Mouse (Mus musculus) midbrain, embryonic 11.5 days (tissue): ENCODE data around the gene Selenov. TPM values are rescaled to one million over a fixed set of nuclear protein-coding genes. Genes with fewer than 3 reads are reported as not detected.
"Not testable (repeated sequence)": the region's sequence is repeated elsewhere in the genome, so short reads cannot be mapped to it uniquely, and the experiment has no call there.

Source experiments
- ATAC-seq: fragments of 200-750 bp; cut with Nextera tagmentation; 2 replicates; pipeline ENCODE4 v1.8.0; 2017; ENCODE audit warnings: moderate TSS enrichment, moderate library complexity; ENCODE audit not compliant: low FRiP score
- DNase-seq: peaks from one replicate; pipeline ENCODE4 v3.0.0; 2015; ENCODE audit warnings: low spot score; ENCODE audit errors: missing footprints
- H3K27ac ChIP-seq: fragments of 300-500 bp; sonication (generic); 2 replicates; pipeline ENCODE4 v1.5.1; 2014; ENCODE audit warnings: low read depth, low read length
- H3K27me3 ChIP-seq: fragments of 300-500 bp; sonication (generic); 2 replicates; pipeline ENCODE4 v1.6.1; 2014; ENCODE audit warnings: mild to moderate bottlenecking, low read length, moderate library complexity, mixed read lengths; ENCODE audit not compliant: control insufficient read depth, insufficient read depth
- H3K36me3 ChIP-seq: fragments of 300-500 bp; sonication (generic); 2 replicates; pipeline ENCODE4 v1.6.1; 2014; ENCODE audit warnings: mild to moderate bottlenecking, low read length, moderate library complexity, mixed read lengths; ENCODE audit not compliant: control insufficient read depth, insufficient read depth
- H3K4me1 ChIP-seq: fragments of 300-500 bp; sonication (generic); 2 replicates; pipeline ENCODE4 v1.6.1; 2014; ENCODE audit warnings: low read length; ENCODE audit not compliant: control insufficient read depth, insufficient read depth
- H3K4me2 ChIP-seq: fragments of 300-500 bp; sonication (generic); 2 replicates; pipeline ENCODE4 v1.6.1; 2014; ENCODE audit warnings: mild to moderate bottlenecking, moderate library complexity
- H3K4me3 ChIP-seq: fragments of 300-500 bp; sonication (generic); 2 replicates; pipeline ENCODE4 v1.5.1; 2014; ENCODE audit warnings: low read depth, low read length
- H3K9ac ChIP-seq: fragments of 300-500 bp; sonication (generic); 2 replicates; pipeline ENCODE4 v1.6.1; 2014; ENCODE audit warnings: low read length
- H3K9me3 ChIP-seq: fragments of 300-500 bp; sonication (generic); 2 replicates; pipeline ENCODE4 v1.6.1; 2016; ENCODE audit warnings: low read length; ENCODE audit not compliant: control insufficient read depth
- WGBS: fragments of 180-500 bp; shearing (Covaris S2); extraction: QIAGEN DNeasy Blood & Tissue Kit; methylation state at CpG from one replicate; pipeline ENCODE4 v1.1.7; 2014; 5-methylcytosine and 5-hydroxymethylcytosine counted together
- polyA plus RNA-seq: library from polyadenylated mRNA; unstranded; fragments of >200 nt; fragmentation: Nextera tagmentation; extraction: Ambion mirVana; gene quantifications from 2 replicates; pipeline ENCODE4 v1.2.1, GENCODE M21; 2014

Selenov gene
- polyA plus RNA-seq, 1 experiment from 2014 or later = 0.48 TPM

GRCm38 (mm10) chr7:28255476-28255875 is 35.5 kb downstream of the Selenov start:
- no peaks in the 10 kb centered on the region for H3K4me1 ChIP-seq
- H3K4me2 ChIP-seq = no peak overlapping the region
- no peaks in the 10 kb centered on the region for H3K27me3 ChIP-seq
- ATAC-seq = no peak
- 82% methylated on average over 6 of the region's 6 CpGs for WGBS
- DNase-seq = peak; percentile 66
- H3K27ac ChIP-seq = no peak overlapping the region
- no peaks in the 10 kb centered on the region for H3K36me3 ChIP-seq
- no peak overlapping the region for H3K4me3 ChIP-seq
- H3K9ac ChIP-seq = no peak overlapping the region
- peaks cover 2% of the 10 kb centered on the region; the same call in 1 of the 2 replicates for H3K9me3 ChIP-seq

- H3K4me1 ChIP-seq = no peaks in the 10 kb centered on the region
- WGBS = 89% methylated on average over 6 of the region's 6 CpGs
- no peak overlapping the region for H3K27ac ChIP-seq
- no peak overlapping the region for H3K9ac ChIP-seq
- no peak overlapping the region for H3K4me3 ChIP-seq
- peaks cover 2% of the 10 kb centered on the region; the same call in 1 of the 2 replicates for H3K9me3 ChIP-seq
- no peaks in the 10 kb centered on the region for H3K36me3 ChIP-seq
- no peak overlapping the region for H3K4me2 ChIP-seq
- DNase-seq = no peak
- no peaks in the 10 kb centered on the region for H3K27me3 ChIP-seq
- ATAC-seq = no peak
These were observed 36.4 kb downstream of the Selenov start for GRCm38 (mm10) chr7:28254591-28254990.

- Histone ChIP-seq H3K27ac (no peak overlapping the region), H3K36me3 (no peaks in the 10 kb centered on the region), H3K27me3 (no peaks in the 10 kb centered on the region), H3K9me3 (peaks cover 2% of the 10 kb centered on the region; the same call in 1 of the 2 replicates), H3K9ac (no peak overlapping the region), H3K4me2 (no peak overlapping the region), H3K4me1 (no peaks in the 10 kb centered on the region), H3K4me3 (no peak overlapping the region)
- ATAC-seq (no peak), DNase-seq (no peak)
- WGBS = 87% methylated on average over 17 of the region's 17 CpGs
These were observed 39.0 kb downstream of the Selenov start for GRCm38 (mm10) chr7:28251976-28252375.

- DNase-seq (no peak), ATAC-seq (no peak)
- Histone ChIP-seq H3K9me3 (no peaks in the 10 kb centered on the region; the same call in 1 of the 2 replicates), H3K4me2 (no peak overlapping the region), H3K27ac (no peak overlapping the region), H3K4me3 (no peak overlapping the region), H3K4me1 (no peaks in the 10 kb centered on the region), H3K27me3 (no peaks in the 10 kb centered on the region), H3K36me3 (no peaks in the 10 kb centered on the region), H3K9ac (no peak overlapping the region)
- WGBS = 92% methylated on average over 3 of the region's 3 CpGs
These were observed 42.0 kb downstream of the Selenov start for GRCm38 (mm10) chr7:28248957-28249356.

- H3K4me1 ChIP-seq, H3K9ac ChIP-seq: not testable (repeated sequence)
- WGBS = 61% methylated on average over 2 of the region's 2 CpGs
These were observed 47.0 kb downstream of the Selenov start for GRCm38 (mm10) chr7:28243943-28244342.

More at GRCm38 (mm10) chr7:28243943-28244342, 47.0 kb downstream of the Selenov start:
- not testable (repeated sequence) for H3K36me3 ChIP-seq, H3K4me3 ChIP-seq, H3K27me3 ChIP-seq, ATAC-seq, DNase-seq, H3K9me3 ChIP-seq, H3K4me2 ChIP-seq, H3K27ac ChIP-seq

Other genes starting within 250 kb of the Selenov start
- 422 and 423 TPM in 2 replicates for gene Psmc4, start 241.1 kb downstream of the Selenov start, polyA plus RNA-seq
- gene Fcgbp, start 219.9 kb downstream of the Selenov start, polyA plus RNA-seq = not detected in 2 replicates
- 0.03 and 0.08 TPM in 2 replicates for gene 9530053A07Rik, start 161.7 kb downstream of the Selenov start, polyA plus RNA-seq
- 43.2 and 46.0 TPM in 2 replicates for gene Fbl, start 121.5 kb downstream of the Selenov start, polyA plus RNA-seq
- 14.5 and 16.0 TPM in 2 replicates for gene Dyrk1b, start 111.7 kb downstream of the Selenov start, polyA plus RNA-seq
- gene Eid2, start 23.3 kb downstream of the Selenov start, polyA plus RNA-seq = 10.1 and 13.4 TPM in 2 replicates
- gene Eid2b, start 13.4 kb downstream of the Selenov start, polyA plus RNA-seq = 18.0 and 21.9 TPM in 2 replicates
- 89.6 and 90.0 TPM in 2 replicates for gene Dll3, start 11.1 kb upstream of the Selenov start, polyA plus RNA-seq
- 195 and 214 TPM in 2 replicates for gene Timm50, start 20.9 kb upstream of the Selenov start, polyA plus RNA-seq
- 71.3 and 82.2 TPM in 2 replicates for gene Supt5, start 47.6 kb upstream of the Selenov start, polyA plus RNA-seq
- gene Rps16, start 59.5 kb upstream of the Selenov start, polyA plus RNA-seq = 740 and 824 TPM in 2 replicates
- 36.1 and 39.4 TPM in 2 replicates for gene Plekhg2, start 81.4 kb upstream of the Selenov start, polyA plus RNA-seq
- gene Zfp36, start 89.1 kb upstream of the Selenov start, polyA plus RNA-seq = 3.3 and 3.5 TPM in 2 replicates
- 44.4 and 50.5 TPM in 2 replicates for gene Med29, start 101.5 kb upstream of the Selenov start, polyA plus RNA-seq
- 72.8 and 83.8 TPM in 2 replicates for gene Paf1, start 101.8 kb upstream of the Selenov start, polyA plus RNA-seq
- gene Gmfg, start 146.3 kb upstream of the Selenov start, polyA plus RNA-seq = 6.3 and 7.5 TPM in 2 replicates
- 4.5 and 5.0 TPM in 2 replicates for gene Lrfn1, start 160.8 kb upstream of the Selenov start, polyA plus RNA-seq
- gene Ifnl2, start 219.3 kb upstream of the Selenov start, polyA plus RNA-seq = not detected in 2 replicates
- not detected in 2 replicates for gene Ifnl3, start 231.7 kb upstream of the Selenov start, polyA plus RNA-seq
- gene Sycn, start 249.7 kb upstream of the Selenov start, polyA plus RNA-seq = not detected in 2 replicates